Mouse (Mus musculus): ENCODE measurements around the gene Spred2. TPM values are rescaled to one million over a fixed set of nuclear protein-coding genes. Genes with fewer than 3 reads are reported as not detected.

Gene Spred2
- polyA plus RNA-seq, 1 experiment from 2014 or later, result 4.6 TPM

DNA sequence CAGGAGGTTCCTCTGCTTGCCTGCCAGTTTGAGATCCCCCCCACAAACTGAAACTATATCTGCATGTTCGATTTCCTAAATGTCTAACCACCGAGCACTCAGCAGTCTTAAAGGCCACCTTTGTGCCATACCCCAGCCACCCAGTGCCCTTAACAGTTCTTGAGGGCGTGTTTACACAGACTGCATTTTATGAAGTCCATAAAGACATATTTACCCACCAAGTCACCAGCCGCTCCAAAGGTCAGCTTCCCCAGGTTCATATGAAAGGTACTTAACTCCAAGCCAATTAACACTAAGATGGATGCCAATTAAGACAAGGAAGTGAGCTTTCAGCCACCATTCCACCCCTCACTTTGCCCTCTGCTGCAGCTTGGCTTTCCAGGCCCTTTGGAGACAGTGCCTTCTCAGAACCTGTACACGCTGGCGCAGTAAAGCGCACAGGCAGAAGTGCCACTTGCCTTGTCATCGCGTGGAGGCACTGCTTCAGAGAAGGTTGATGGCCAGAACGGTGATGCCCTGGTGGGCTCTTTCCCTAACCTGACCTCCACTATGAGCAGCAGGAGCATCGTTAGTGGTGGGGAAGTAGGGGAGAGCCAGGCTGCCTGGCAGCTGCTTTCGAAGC is 17.1 kb downstream of the Spred2 start:
- Histone ChIP-seq H3K9me3 (replicated peaks) (no peaks in the 10 kb centered on the region), H3K4me3 (no peak overlapping the region), H3K4me1 (replicated peaks) (peaks cover 32% of the 10 kb centered on the region), H3K27ac (no peak overlapping the region), H3K36me3 (no peaks in the 10 kb centered on the region; the same call in 1 of the 2 replicates), H3K27me3 (no peaks in the 10 kb centered on the region), H3K4me2 (no peak overlapping the region), H3K9ac (no peak overlapping the region)
- 79% methylated on average over 12 of the region's 12 CpGs for WGBS
- no peak for ATAC-seq (replicated peaks; ENCODE audit: insufficient number of reproducible peaks, insufficient read depth, low FRiP score, low read depth)

- no peak overlapping the region for H3K9ac ChIP-seq
- WGBS, result 69% methylated on average over 4 of the region's 4 CpGs
- no peak overlapping the region for H3K27ac ChIP-seq
- no peaks in the 10 kb centered on the region for H3K27me3 ChIP-seq
- no peak for ATAC-seq (replicated peaks; ENCODE audit: insufficient number of reproducible peaks, insufficient read depth, low FRiP score, low read depth)
- no peak overlapping the region for H3K4me2 ChIP-seq
- H3K4me1 ChIP-seq (replicated peaks), result peaks cover 25% of the 10 kb centered on the region
- no peaks in the 10 kb centered on the region for H3K9me3 ChIP-seq (replicated peaks)
- no peak overlapping the region for H3K4me3 ChIP-seq
- H3K36me3 ChIP-seq, result no peaks in the 10 kb centered on the region; the same call in 1 of the 2 replicates
Measured at GRCm38 (mm10) chr11:19941978-19942377, 17.8 kb downstream of the Spred2 start.

- H3K27me3 ChIP-seq, result no peaks in the 10 kb centered on the region
- H3K4me2 ChIP-seq, result no peak overlapping the region
- H3K4me1 ChIP-seq (replicated peaks), result peaks cover 27% of the 10 kb centered on the region
- H3K9me3 ChIP-seq (replicated peaks), result no peaks in the 10 kb centered on the region
- 85% methylated on average over 2 of the region's 2 CpGs for WGBS
- no peak overlapping the region for H3K27ac ChIP-seq
- no peak for ATAC-seq (replicated peaks; ENCODE audit: insufficient number of reproducible peaks, insufficient read depth, low FRiP score, low read depth)
- H3K9ac ChIP-seq, result no peak overlapping the region
- H3K4me3 ChIP-seq, result no peak overlapping the region
- H3K36me3 ChIP-seq, result no peaks in the 10 kb centered on the region; the same call in 1 of the 2 replicates
Measured at GRCm38 (mm10) chr11:19943753-19944152, 19.6 kb downstream of the Spred2 start.

DNA sequence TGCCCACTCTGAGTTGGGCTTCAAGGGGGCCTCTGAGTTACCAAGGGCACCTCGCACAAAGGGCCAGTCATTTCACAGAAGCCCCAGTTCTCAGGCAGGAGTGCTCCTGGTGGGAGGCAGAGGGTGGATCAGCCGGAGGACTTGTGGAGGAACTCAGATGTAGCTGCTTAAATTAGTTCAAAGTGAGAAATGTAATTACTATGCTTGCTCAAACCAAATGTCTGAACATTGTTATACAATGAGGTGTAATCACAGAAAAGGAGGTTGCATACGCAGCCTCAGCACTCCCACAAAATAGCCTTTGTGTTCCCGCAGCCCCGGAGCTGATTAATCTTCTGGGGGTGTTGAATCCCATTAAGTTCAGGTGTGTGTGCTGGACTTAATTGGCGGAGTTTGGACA is 20.5 kb downstream of the Spred2 start:
- Histone ChIP-seq H3K27me3 (no peaks in the 10 kb centered on the region), H3K4me3 (no peak overlapping the region), H3K4me1 (replicated peaks) (peaks cover 27% of the 10 kb centered on the region), H3K4me2 (no peak overlapping the region), H3K27ac (no peak overlapping the region), H3K36me3 (no peaks in the 10 kb centered on the region; the same call in 1 of the 2 replicates), H3K9me3 (replicated peaks) (no peaks in the 10 kb centered on the region), H3K9ac (no peak overlapping the region)
- 90% methylated on average over 6 of the region's 6 CpGs for WGBS
- ATAC-seq (replicated peaks; ENCODE audit: insufficient number of reproducible peaks, insufficient read depth, low FRiP score, low read depth), result no peak

- 88% methylated on average over 6 of the region's 7 CpGs for WGBS
- H3K4me1 ChIP-seq (replicated peaks), result peaks cover 30% of the 10 kb centered on the region
- H3K9ac ChIP-seq, result no peak overlapping the region
- no peaks in the 10 kb centered on the region for H3K9me3 ChIP-seq (replicated peaks)
- no peak overlapping the region for H3K4me2 ChIP-seq
- no peaks in the 10 kb centered on the region for H3K27me3 ChIP-seq
- no peak overlapping the region for H3K27ac ChIP-seq
- no peaks in the 10 kb centered on the region; the same call in 1 of the 2 replicates for H3K36me3 ChIP-seq
- ATAC-seq (replicated peaks; ENCODE audit: insufficient number of reproducible peaks, insufficient read depth, low FRiP score, low read depth), result no peak
- H3K4me3 ChIP-seq, result no peak overlapping the region
Measured at GRCm38 (mm10) chr11:19946721-19947120, 22.5 kb downstream of the Spred2 start.

DNA sequence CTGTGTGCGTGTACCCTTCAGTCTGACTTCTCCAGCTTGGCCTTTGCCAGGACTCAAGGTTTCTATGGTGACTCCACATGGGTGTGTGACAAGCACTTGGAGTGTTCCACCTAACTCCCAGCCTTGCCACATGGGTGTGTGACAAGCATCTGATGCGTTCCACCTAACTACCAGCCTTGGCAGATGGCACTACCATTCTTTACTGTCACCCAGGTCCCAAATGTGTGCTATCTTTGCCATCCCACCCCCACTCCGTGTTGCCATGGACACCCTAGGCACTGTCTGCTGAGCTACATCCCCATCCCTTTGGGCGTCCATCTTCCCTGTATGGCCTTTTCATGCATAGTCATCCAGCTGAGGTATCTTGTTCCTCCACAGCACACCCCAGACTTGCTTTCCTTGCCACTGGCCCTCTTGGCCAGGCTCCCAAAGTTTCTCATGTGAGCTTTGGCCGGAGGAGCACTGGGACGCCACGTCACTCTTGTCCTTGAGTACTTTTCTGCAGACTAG is 23.5 kb downstream of the Spred2 start:
- H3K9me3 ChIP-seq (replicated peaks), result no peaks in the 10 kb centered on the region
- no peak overlapping the region for H3K4me3 ChIP-seq
- H3K27me3 ChIP-seq, result no peaks in the 10 kb centered on the region
- peaks cover 32% of the 10 kb centered on the region for H3K4me1 ChIP-seq (replicated peaks)
- H3K36me3 ChIP-seq, result no peaks in the 10 kb centered on the region; the same call in 1 of the 2 replicates
- no peak for ATAC-seq (replicated peaks; ENCODE audit: insufficient number of reproducible peaks, insufficient read depth, low FRiP score, low read depth)
- H3K4me2 ChIP-seq, result no peak overlapping the region
- H3K27ac ChIP-seq, result no peak overlapping the region
- no peak overlapping the region for H3K9ac ChIP-seq
- WGBS, result 68% methylated on average over 7 of the region's 7 CpGs

DNA sequence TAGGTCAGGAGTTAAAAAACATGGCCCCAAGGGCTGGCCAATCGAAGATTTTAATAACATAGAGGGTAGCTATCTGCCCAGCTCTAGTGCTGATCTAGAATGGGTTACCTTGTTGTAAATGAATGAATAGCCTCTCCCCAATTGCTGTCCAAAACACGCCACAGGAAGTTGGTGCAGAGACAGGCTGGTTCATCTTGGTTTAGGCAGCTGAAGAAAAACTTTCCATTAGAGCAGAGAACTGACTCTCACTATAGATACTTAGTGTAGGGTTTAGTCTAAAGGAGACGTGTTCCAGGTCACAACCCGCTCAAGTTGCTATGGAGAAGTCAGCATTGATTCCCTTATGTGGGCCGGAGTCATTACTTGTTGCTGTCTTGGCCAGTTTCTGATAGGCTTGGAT is 25.6 kb downstream of the Spred2 start:
- peak overlapping the region; percentile 21; the same call in 1 of the 2 replicates for H3K27ac ChIP-seq
- peaks cover 38% of the 10 kb centered on the region for H3K4me1 ChIP-seq (replicated peaks)
- WGBS, result 73% methylated on average over 5 of the region's 5 CpGs

GRCm38 (mm10) chr11:19950169-19950568 is 26.0 kb downstream of the Spred2 start:
- peaks cover 40% of the 10 kb centered on the region for H3K4me1 ChIP-seq (replicated peaks)

More for the DNA sequence above, 25.6 kb downstream of the Spred2 start:
- Histone ChIP-seq H3K4me3 (no peak overlapping the region), H3K9ac (no peak overlapping the region), H3K4me2 (no peak overlapping the region), H3K27me3 (no peaks in the 10 kb centered on the region), H3K9me3 (replicated peaks) (no peaks in the 10 kb centered on the region), H3K36me3 (no peaks in the 10 kb centered on the region; the same call in 1 of the 2 replicates)
- ATAC-seq (replicated peaks; ENCODE audit: insufficient number of reproducible peaks, insufficient read depth, low FRiP score, low read depth), result no peak

DNA sequence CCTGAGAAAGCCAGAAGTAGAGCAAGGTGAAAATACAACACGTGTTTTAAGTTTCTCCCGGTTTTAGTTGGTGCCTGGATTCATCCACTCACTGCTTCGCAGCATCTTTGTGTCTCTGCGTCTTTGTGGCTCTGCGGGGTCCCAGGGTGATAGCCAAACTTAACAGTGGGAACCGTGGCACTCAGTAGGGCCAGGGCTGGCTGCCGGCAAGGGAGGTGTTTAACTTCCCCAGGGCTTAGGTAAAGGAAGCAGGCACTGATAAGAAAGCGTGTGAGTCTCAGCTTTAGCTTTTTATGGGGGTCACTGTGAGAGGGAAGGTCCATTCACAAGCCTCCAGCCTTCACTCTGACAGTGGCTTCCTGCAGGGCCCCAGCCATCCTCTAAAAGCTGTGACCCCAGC is 28.8 kb downstream of the Spred2 start:
- Histone ChIP-seq H3K9me3 (replicated peaks) (no peaks in the 10 kb centered on the region), H3K4me1 (replicated peaks) (peaks cover 37% of the 10 kb centered on the region), H3K4me2 (no peak overlapping the region), H3K27me3 (no peaks in the 10 kb centered on the region), H3K36me3 (no peaks in the 10 kb centered on the region), H3K9ac (no peak overlapping the region), H3K27ac (no peak overlapping the region), H3K4me3 (no peak overlapping the region)
- no peak for ATAC-seq (replicated peaks; ENCODE audit: insufficient number of reproducible peaks, insufficient read depth, low FRiP score, low read depth)
- 20% methylated on average over 8 of the region's 8 CpGs for WGBS

More at GRCm38 (mm10) chr11:19950169-19950568, 26.0 kb downstream of the Spred2 start:
- Histone ChIP-seq H3K9ac (no peak overlapping the region), H3K4me2 (no peak overlapping the region), H3K4me3 (no peak overlapping the region), H3K27ac (peak overlapping the region; percentile 21; the same call in 1 of the 2 replicates), H3K36me3 (no peaks in the 10 kb centered on the region; the same call in 1 of the 2 replicates), H3K9me3 (replicated peaks) (no peaks in the 10 kb centered on the region), H3K27me3 (no peaks in the 10 kb centered on the region)
- no peak for ATAC-seq (replicated peaks; ENCODE audit: insufficient number of reproducible peaks, insufficient read depth, low FRiP score, low read depth)
- WGBS, result 54% methylated on average over 8 of the region's 8 CpGs

GRCm38 (mm10) chr11:19953919-19954318 is 29.7 kb downstream of the Spred2 start:
- Histone ChIP-seq H3K9ac (no peak overlapping the region), H3K4me1 (replicated peaks) (peaks cover 32% of the 10 kb centered on the region), H3K27me3 (no peaks in the 10 kb centered on the region), H3K4me3 (no peak overlapping the region), H3K36me3 (no peaks in the 10 kb centered on the region), H3K27ac (no peak overlapping the region), H3K4me2 (no peak overlapping the region), H3K9me3 (replicated peaks) (no peaks in the 10 kb centered on the region)
- WGBS, result 95% methylated on average over 7 of the region's 7 CpGs
- ATAC-seq (replicated peaks; ENCODE audit: insufficient number of reproducible peaks, insufficient read depth, low FRiP score, low read depth), result no peak

DNA sequence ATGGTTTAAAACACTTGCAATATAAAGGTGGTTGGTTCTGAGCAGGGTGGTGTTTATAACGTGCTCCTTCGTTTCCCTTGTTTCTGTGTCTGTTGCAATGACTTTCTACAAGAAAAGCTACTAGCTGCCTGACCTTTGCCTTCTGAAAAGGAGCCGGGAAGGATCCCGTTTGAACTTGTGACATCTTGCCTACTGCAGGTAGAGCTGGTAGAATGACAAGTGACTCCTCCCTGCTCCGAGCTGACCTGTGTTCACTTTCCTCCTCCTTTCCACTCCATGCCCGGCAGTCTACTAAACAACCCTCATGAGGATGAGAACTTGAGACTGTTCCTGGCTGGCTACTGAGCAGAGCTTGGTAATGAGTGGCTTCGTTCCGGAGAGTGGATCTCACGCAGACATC is 30.9 kb downstream of the Spred2 start:
- H3K9me3 ChIP-seq (replicated peaks), result no peaks in the 10 kb centered on the region
- H3K4me2 ChIP-seq, result no peak overlapping the region
- no peak overlapping the region for H3K27ac ChIP-seq
- no peak for ATAC-seq (replicated peaks; ENCODE audit: insufficient number of reproducible peaks, insufficient read depth, low FRiP score, low read depth)
- no peak overlapping the region for H3K4me3 ChIP-seq
- H3K4me1 ChIP-seq (replicated peaks), result peaks cover 20% of the 10 kb centered on the region
- no peaks in the 10 kb centered on the region for H3K27me3 ChIP-seq
- no peaks in the 10 kb centered on the region for H3K36me3 ChIP-seq
- 77% methylated on average over 9 of the region's 9 CpGs for WGBS
- H3K9ac ChIP-seq, result no peak overlapping the region

DNA sequence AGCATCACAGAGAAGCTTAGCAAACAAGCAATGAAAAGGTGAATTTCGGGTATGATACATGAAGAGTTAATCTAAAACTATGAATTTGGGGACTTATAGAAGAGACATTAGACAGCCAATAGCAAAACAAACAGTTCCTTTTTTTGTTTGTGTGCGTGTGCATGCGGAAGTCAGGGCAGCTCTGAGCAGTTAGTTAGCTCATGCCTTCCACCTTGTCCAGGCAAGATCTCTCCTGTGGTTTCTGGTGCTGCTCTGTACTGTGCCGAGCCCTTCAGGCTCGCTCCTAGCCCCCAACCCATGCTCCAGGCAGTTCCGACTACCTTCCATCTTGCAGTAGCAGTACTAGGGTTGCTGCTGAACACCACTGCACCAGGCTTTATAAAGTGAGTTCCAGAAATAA is 31.5 kb downstream of the Spred2 start:
- no peaks in the 10 kb centered on the region for H3K36me3 ChIP-seq
- no peaks in the 10 kb centered on the region for H3K27me3 ChIP-seq
- H3K9me3 ChIP-seq (replicated peaks), result no peaks in the 10 kb centered on the region
- H3K9ac ChIP-seq, result no peak overlapping the region
- H3K4me2 ChIP-seq, result no peak overlapping the region
- no peak overlapping the region for H3K4me3 ChIP-seq
- peaks cover 19% of the 10 kb centered on the region for H3K4me1 ChIP-seq (replicated peaks)
- no peak for ATAC-seq (replicated peaks; ENCODE audit: insufficient number of reproducible peaks, insufficient read depth, low FRiP score, low read depth)
- no peak overlapping the region for H3K27ac ChIP-seq
- 77% methylated on average over 6 of the region's 6 CpGs for WGBS
